Mouse (Mus musculus): ENCODE data around the gene Mybph. TPM values are rescaled to one million over a fixed set of nuclear protein-coding genes. Genes with fewer than 3 reads are reported as not detected.
A peak's percentile ranks its signal among the peaks of the same experiment; 100 is the strongest.

Mybph gene
- polyA plus RNA-seq, 1 experiment from 2014 or later: 1.0 TPM

DNA sequence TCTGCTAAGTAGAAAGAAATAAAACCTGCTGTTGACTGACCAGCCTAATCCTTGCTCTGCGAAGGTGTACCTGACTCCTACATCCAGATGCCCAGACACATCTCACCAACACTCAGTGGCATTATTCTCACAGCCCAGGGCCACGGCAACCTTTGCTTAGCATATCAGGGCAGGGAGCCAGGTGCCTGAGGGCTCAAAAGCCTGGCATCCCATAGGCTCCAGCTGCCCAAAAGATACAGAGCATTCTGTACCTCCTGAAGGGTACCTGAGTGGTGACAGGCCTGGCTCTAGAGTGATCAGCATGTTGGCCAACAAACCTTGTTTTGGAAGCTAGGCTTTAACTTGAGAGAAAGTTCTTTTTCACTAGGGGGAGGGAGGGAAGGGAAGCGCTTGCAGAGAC is 38.0 kb downstream of the Mybph start:
- Histone ChIP-seq H3K9ac (ENCODE audit: low read depth, low read length) (no peak overlapping the region), H3K27ac (ENCODE audit: low read depth, low read length) (no peak overlapping the region), H3K36me3 (ENCODE audit: control insufficient read depth, insufficient read depth, low read length) (no peaks in the 10 kb centered on the region), H3K4me2 (no peak overlapping the region), H3K4me1 (ENCODE audit: control insufficient read depth, insufficient read depth, low read length) (peaks cover 35% of the 10 kb centered on the region), H3K9me3 (replicated peaks; ENCODE audit: control insufficient read depth, low read length) (no peaks in the 10 kb centered on the region), H3K4me3 (ENCODE audit: low read depth, low read length) (no peak overlapping the region), H3K27me3 (ENCODE audit: control insufficient read depth, insufficient read depth, low read length) (peaks cover 27% of the 10 kb centered on the region)
- 73% methylated on average over 3 of the region's 3 CpGs for WGBS (ENCODE audit: insufficient replicate concordance)
- no peak for ATAC-seq (replicated peaks; ENCODE audit: insufficient number of reproducible peaks, low FRiP score, low TSS enrichment)

DNA sequence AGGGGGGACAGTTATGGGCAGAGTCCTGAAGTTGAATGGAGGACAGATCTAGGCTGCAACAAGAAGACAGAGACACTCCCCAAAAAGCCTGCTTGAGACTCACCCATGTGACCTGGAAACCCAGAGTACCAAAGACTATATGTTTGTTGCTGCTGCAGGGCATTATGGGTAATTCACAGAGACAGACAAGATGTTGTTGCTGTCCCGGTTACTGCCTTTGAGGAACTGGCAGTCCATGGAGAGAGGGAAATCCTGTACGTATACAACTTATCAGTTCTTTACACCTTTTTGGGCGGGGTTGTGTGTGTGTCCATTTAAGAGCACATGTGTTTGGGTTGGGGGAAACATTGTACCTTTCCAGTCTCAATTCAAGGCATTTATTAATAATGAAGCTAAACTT is 38.4 kb downstream of the Mybph start:
- H3K9me3 ChIP-seq (replicated peaks; ENCODE audit: control insufficient read depth, low read length): no peaks in the 10 kb centered on the region
- no peak overlapping the region for H3K27ac ChIP-seq (ENCODE audit: low read depth, low read length)
- no peak overlapping the region for H3K9ac ChIP-seq (ENCODE audit: low read depth, low read length)
- 60% methylated on average over 3 of the region's 3 CpGs for WGBS (ENCODE audit: insufficient replicate concordance)
- peaks cover 30% of the 10 kb centered on the region for H3K27me3 ChIP-seq (ENCODE audit: control insufficient read depth, insufficient read depth, low read length)
- no peak overlapping the region for H3K4me2 ChIP-seq
- H3K36me3 ChIP-seq (ENCODE audit: control insufficient read depth, insufficient read depth, low read length): no peaks in the 10 kb centered on the region
- no peak for ATAC-seq (replicated peaks; ENCODE audit: insufficient number of reproducible peaks, low FRiP score, low TSS enrichment)
- H3K4me1 ChIP-seq (ENCODE audit: control insufficient read depth, insufficient read depth, low read length): peaks cover 36% of the 10 kb centered on the region
- no peak overlapping the region for H3K4me3 ChIP-seq (ENCODE audit: low read depth, low read length)

- peaks cover 36% of the 10 kb centered on the region for H3K4me1 ChIP-seq (ENCODE audit: control insufficient read depth, insufficient read depth, low read length)
- whole genome bisulfite sequencing (ENCODE audit: insufficient replicate concordance): 73% methylated on average over 8 of the region's 8 CpGs
- no peak overlapping the region for H3K4me3 ChIP-seq (ENCODE audit: low read depth, low read length)
- ATAC-seq (replicated peaks; ENCODE audit: insufficient number of reproducible peaks, low FRiP score, low TSS enrichment): no peak
- H3K9ac ChIP-seq (ENCODE audit: low read depth, low read length): peak overlapping the region; percentile 34; the same call in 1 of the 2 replicates
- peaks cover 35% of the 10 kb centered on the region for H3K27me3 ChIP-seq (ENCODE audit: control insufficient read depth, insufficient read depth, low read length)
- H3K4me2 ChIP-seq: peak overlapping the region; percentile 82
- no peaks in the 10 kb centered on the region for H3K36me3 ChIP-seq (ENCODE audit: control insufficient read depth, insufficient read depth, low read length)
- H3K9me3 ChIP-seq (replicated peaks; ENCODE audit: control insufficient read depth, low read length): no peaks in the 10 kb centered on the region
- no peak overlapping the region for H3K27ac ChIP-seq (ENCODE audit: low read depth, low read length)
Measured at GRCm38 (mm10) chr1:134232326-134232725, 39.1 kb downstream of the Mybph start.

DNA sequence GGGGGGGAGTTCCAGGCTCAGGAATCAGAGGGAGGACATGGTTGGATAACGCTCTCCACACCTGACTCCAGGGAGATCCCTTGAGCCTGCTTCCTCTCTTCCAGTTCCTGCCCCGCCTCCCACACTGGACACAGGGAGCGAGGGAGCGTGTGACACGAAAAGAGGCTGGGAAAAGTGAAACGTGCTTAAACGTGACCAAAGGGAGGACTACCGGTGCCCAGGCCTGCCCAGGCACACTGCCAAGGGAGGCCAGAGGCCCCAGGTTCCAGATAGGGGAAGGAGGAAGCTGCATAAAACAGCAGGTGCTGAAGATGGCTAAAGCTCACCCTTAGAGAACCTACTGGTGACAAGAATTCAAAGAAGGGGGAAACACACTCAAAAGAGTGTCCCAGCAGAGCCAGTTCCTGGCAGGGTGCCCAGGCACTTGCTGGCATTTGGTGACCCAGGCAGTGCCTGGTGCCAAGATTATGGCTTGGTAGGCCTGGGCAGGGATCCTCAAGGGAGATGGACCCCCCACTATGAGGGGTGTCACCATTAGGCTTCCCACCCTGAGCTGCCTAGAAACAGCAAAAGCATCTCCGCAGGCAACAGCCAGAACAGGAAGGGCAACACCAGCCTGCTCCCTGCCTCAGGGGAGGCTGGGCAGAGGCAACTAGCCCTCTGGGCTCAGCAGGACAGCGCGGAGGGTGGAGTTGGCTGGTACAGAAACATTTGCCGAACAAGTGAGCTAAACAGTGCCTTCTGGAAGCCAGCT is 39.7 kb downstream of the Mybph start:
- peaks cover 35% of the 10 kb centered on the region for H3K27me3 ChIP-seq (ENCODE audit: control insufficient read depth, insufficient read depth, low read length)
- H3K27ac ChIP-seq (ENCODE audit: low read depth, low read length): no peak overlapping the region
- WGBS (ENCODE audit: insufficient replicate concordance): 46% methylated on average over 12 of the region's 12 CpGs

DNA sequence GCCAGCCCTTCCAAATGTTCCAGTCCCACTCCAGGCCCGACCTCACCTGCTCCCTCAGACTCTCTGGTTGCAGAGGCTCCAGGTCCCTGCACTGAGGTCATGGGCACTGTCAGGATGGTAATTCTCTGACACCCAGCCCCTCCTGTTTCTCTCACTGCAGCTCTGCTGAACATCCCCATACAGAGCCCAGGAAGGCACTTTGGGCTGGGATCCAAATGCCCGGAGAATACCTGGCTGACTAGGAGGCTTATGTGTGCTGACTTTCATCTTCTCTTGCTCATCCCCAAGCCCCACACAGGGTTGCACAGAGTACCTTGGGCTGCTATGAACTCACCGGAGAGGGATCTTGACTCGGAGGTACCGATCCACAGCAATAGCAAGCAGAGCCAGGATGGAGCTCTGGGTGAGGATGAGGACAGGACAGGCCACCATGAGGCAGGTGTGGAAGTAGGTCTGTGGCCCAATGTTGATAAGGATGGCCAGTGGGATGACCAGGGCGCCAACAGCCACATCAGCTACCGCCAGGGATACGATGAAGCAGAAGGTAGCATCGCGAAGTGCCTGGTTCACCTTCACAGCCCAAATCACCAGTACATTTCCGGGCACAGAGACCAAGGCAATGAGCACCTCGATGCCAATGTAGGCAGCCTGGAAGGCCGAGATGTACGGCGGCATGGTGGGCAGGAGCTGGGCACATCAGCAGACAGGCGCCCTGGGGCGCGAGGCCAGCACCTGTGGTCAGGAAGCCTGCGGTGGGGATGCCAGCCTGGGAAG is 40.6 kb downstream of the Mybph start:
- no peak overlapping the region for H3K27ac ChIP-seq (ENCODE audit: low read depth, low read length)
- peaks cover 35% of the 10 kb centered on the region for H3K27me3 ChIP-seq (ENCODE audit: control insufficient read depth, insufficient read depth, low read length)
- WGBS (ENCODE audit: insufficient replicate concordance): 44% methylated on average over 19 of the region's 19 CpGs
- H3K4me3 ChIP-seq (ENCODE audit: low read depth, low read length): peak overlapping the region; percentile 44
- no peaks in the 10 kb centered on the region for H3K9me3 ChIP-seq (replicated peaks; ENCODE audit: control insufficient read depth, low read length)
- peak overlapping the region; percentile 22; the same call in 1 of the 2 replicates for H3K9ac ChIP-seq (ENCODE audit: low read depth, low read length)
- no peaks in the 10 kb centered on the region for H3K36me3 ChIP-seq (ENCODE audit: control insufficient read depth, insufficient read depth, low read length)
- peak overlapping the region; percentile 82 for H3K4me2 ChIP-seq
- ATAC-seq (replicated peaks; ENCODE audit: insufficient number of reproducible peaks, low FRiP score, low TSS enrichment): no peak
- H3K4me1 ChIP-seq (ENCODE audit: control insufficient read depth, insufficient read depth, low read length): peaks cover 36% of the 10 kb centered on the region

More for the DNA sequence above, 39.7 kb downstream of the Mybph start:
- H3K9ac ChIP-seq (ENCODE audit: low read depth, low read length): peak overlapping the region; percentile 34; the same call in 1 of the 2 replicates
- no peaks in the 10 kb centered on the region for H3K36me3 ChIP-seq (ENCODE audit: control insufficient read depth, insufficient read depth, low read length)
- H3K4me3 ChIP-seq (ENCODE audit: low read depth, low read length): no peak overlapping the region
- 0 out of 2 replicates have a peak, but pooled peaks have one; percentile 1 for ATAC-seq (replicated peaks; ENCODE audit: insufficient number of reproducible peaks, low FRiP score, low TSS enrichment)
- H3K4me2 ChIP-seq: peak overlapping the region; percentile 82
- no peaks in the 10 kb centered on the region for H3K9me3 ChIP-seq (replicated peaks; ENCODE audit: control insufficient read depth, low read length)
- peaks cover 36% of the 10 kb centered on the region for H3K4me1 ChIP-seq (ENCODE audit: control insufficient read depth, insufficient read depth, low read length)

- WGBS (ENCODE audit: insufficient replicate concordance): 1% methylated on average over 39 of the region's 41 CpGs
- Histone ChIP-seq H3K27ac (ENCODE audit: low read depth, low read length) (no peak overlapping the region), H3K4me2 (peak overlapping the region; percentile 82)
Measured at GRCm38 (mm10) chr1:134234455-134235390, 41.5 kb downstream of the Mybph start.

GRCm38 (mm10) chr1:134235391-134235921 is 42.2 kb downstream of the Mybph start, which contains the start of gene Adora1:
Adora1 (minus strand) TSS chr1:134235431.
- WGBS (ENCODE audit: insufficient replicate concordance): under 1% methylated on average over 37 of the region's 37 CpGs
- peak within 1 kb of the TSS; percentile 62 for H3K9ac ChIP-seq (ENCODE audit: low read depth, low read length)
- H3K27me3 ChIP-seq (ENCODE audit: control insufficient read depth, insufficient read depth, low read length): peaks cover 35% of the 10 kb centered on the region
- H3K27ac ChIP-seq (ENCODE audit: low read depth, low read length): no peak within 1 kb of the TSS
- no peaks in the 10 kb centered on the region for H3K9me3 ChIP-seq (replicated peaks; ENCODE audit: control insufficient read depth, low read length)
- no peak for ATAC-seq (replicated peaks; ENCODE audit: insufficient number of reproducible peaks, low FRiP score, low TSS enrichment)
- no peaks in the 10 kb centered on the region for H3K36me3 ChIP-seq (ENCODE audit: control insufficient read depth, insufficient read depth, low read length)
- H3K4me1 ChIP-seq (ENCODE audit: control insufficient read depth, insufficient read depth, low read length): peaks cover 44% of the 10 kb centered on the region
- peak within 1 kb of the TSS; percentile 82 for H3K4me2 ChIP-seq
- H3K4me3 ChIP-seq (ENCODE audit: low read depth, low read length): peak within 1 kb of the TSS; percentile 44

More at GRCm38 (mm10) chr1:134234455-134235390, 41.5 kb downstream of the Mybph start:
- peaks cover 42% of the 10 kb centered on the region for H3K4me1 ChIP-seq (ENCODE audit: control insufficient read depth, insufficient read depth, low read length)
- ATAC-seq (replicated peaks; ENCODE audit: insufficient number of reproducible peaks, low FRiP score, low TSS enrichment): 0 out of 2 replicates have a peak, but pooled peaks have one; percentile 28
- peak overlapping the region; percentile 44 for H3K4me3 ChIP-seq (ENCODE audit: low read depth, low read length)
- peak overlapping the region; percentile 62 for H3K9ac ChIP-seq (ENCODE audit: low read depth, low read length)
- H3K9me3 ChIP-seq (replicated peaks; ENCODE audit: control insufficient read depth, low read length): no peaks in the 10 kb centered on the region
- H3K36me3 ChIP-seq (ENCODE audit: control insufficient read depth, insufficient read depth, low read length): no peaks in the 10 kb centered on the region
- peaks cover 35% of the 10 kb centered on the region for H3K27me3 ChIP-seq (ENCODE audit: control insufficient read depth, insufficient read depth, low read length)

Data from heart, embryonic 11.5 days (tissue).